ENCODE assay signal across 8 mouse cellular contexts in the genomic region with DNA sequence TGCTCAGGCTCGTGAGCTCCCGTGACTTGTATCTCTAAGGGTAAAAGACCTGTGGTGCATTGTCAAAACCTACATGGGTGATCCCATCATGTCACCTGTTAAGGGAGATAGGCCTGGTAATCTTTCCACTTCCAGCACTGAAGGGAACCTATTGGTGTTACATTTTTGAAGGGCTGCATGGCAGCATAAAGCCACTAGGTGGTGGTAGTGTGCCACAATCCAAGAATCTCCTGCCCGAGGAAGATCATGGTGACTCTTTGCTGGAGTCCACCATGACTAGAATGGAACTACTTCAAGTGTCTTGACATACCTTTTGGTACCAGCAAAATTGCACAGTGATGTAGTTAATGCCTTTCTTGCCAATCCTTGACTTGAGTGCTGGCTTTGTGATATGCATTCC. TPM values are rescaled to one million over a fixed set of nuclear protein-coding genes. Genes with fewer than 3 reads are reported as not detected.
DNase-seq lines count a peak whose midpoint lies in the region; ATAC-seq and TF ChIP-seq lines count a peak whose summit lies in the region.

No protein-coding gene starts in this region.

- WGBS in forebrain, embryonic 11.5 days: 37% methylated on average over 3 of the region's 3 CpGs
- WGBS in forebrain, embryonic 13.5 days: 28% methylated on average over 3 of the region's 3 CpGs
- 35% methylated on average over 3 of the region's 3 CpGs for WGBS in embryonic facial prominence, embryonic 11.5 days
- WGBS in kidney, postnatal 0 days: 37% methylated on average over 3 of the region's 3 CpGs
- 28% methylated on average over 3 of the region's 3 CpGs for WGBS in liver, embryonic 13.5 days (ENCODE audit: insufficient replicate concordance)

- no peak for ATAC-seq in forebrain, embryonic 11.5 days (replicated peaks; ENCODE audit: low FRiP score)
- no peak for ATAC-seq in forebrain, embryonic 13.5 days
- ATAC-seq in embryonic facial prominence, embryonic 11.5 days (replicated peaks; ENCODE audit: insufficient number of reproducible peaks, low FRiP score, low TSS enrichment, low read depth): no peak
- ATAC-seq in kidney, postnatal 0 days (replicated peaks; ENCODE audit: low FRiP score, low read depth): no peak
- ATAC-seq in liver, embryonic 13.5 days (ENCODE audit: low read depth): no peak

- no peaks in the 10 kb centered on the region for H3K36me3 ChIP-seq in forebrain, embryonic 11.5 days (ENCODE audit: control insufficient read depth, insufficient read depth, low read length)
- H3K36me3 ChIP-seq in forebrain, embryonic 13.5 days (ENCODE audit: poor library complexity, severe bottlenecking): no peaks in the 10 kb centered on the region
- H3K36me3 ChIP-seq in embryonic facial prominence, embryonic 11.5 days (replicated peaks; ENCODE audit: control insufficient read depth, insufficient read depth, low read depth, low read length): no peaks in the 10 kb centered on the region
- no peaks in the 10 kb centered on the region for H3K36me3 ChIP-seq in kidney, postnatal 0 days (ENCODE audit: insufficient read depth, low read length)
- no peaks in the 10 kb centered on the region for H3K36me3 ChIP-seq in liver, embryonic 13.5 days

- no peaks in the 10 kb centered on the region for H3K4me1 ChIP-seq in forebrain, embryonic 11.5 days (replicated peaks; ENCODE audit: control insufficient read depth, insufficient read depth, low read length)
- H3K4me1 ChIP-seq in forebrain, embryonic 13.5 days: peaks cover 15% of the 10 kb centered on the region
- no peaks in the 10 kb centered on the region for H3K4me1 ChIP-seq in embryonic facial prominence, embryonic 11.5 days (ENCODE audit: control insufficient read depth, insufficient read depth, low read length)
- H3K4me1 ChIP-seq in kidney, postnatal 0 days (replicated peaks; ENCODE audit: insufficient read depth, low read length): no peaks in the 10 kb centered on the region
- H3K4me1 ChIP-seq in liver, embryonic 13.5 days (replicated peaks): no peaks in the 10 kb centered on the region

- no peak overlapping the region for H3K9ac ChIP-seq in forebrain, embryonic 11.5 days (ENCODE audit: low read length)
- H3K9ac ChIP-seq in forebrain, embryonic 13.5 days: no peak overlapping the region
- no peak overlapping the region for H3K9ac ChIP-seq in embryonic facial prominence, embryonic 11.5 days (replicated peaks; ENCODE audit: low read length)
- H3K9ac ChIP-seq in kidney, postnatal 0 days (ENCODE audit: low read depth, low read length): no peak overlapping the region
- H3K9ac ChIP-seq in liver, embryonic 13.5 days: no peak overlapping the region

- peak; percentile 95 for TF ChIP-seq CTCF in kidney, postnatal 0 days (IDR thresholded peaks at IDR 0.05; ENCODE audit: low read depth)

- no peak overlapping the region for H3K4me3 ChIP-seq in forebrain, embryonic 11.5 days (ENCODE audit: low read depth, low read length)
- H3K4me3 ChIP-seq in forebrain, embryonic 13.5 days: no peak overlapping the region
- H3K4me3 ChIP-seq in embryonic facial prominence, embryonic 11.5 days (ENCODE audit: low read depth, low read length): no peak overlapping the region
- no peak overlapping the region for H3K4me3 ChIP-seq in kidney, postnatal 0 days (replicated peaks; ENCODE audit: low read depth, low read length)
- no peak overlapping the region for H3K4me3 ChIP-seq in liver, embryonic 13.5 days (replicated peaks)

- no peak overlapping the region for H3K4me2 ChIP-seq in forebrain, embryonic 11.5 days (ENCODE audit: low read depth, low read length, severe bottlenecking)
- no peak overlapping the region for H3K4me2 ChIP-seq in forebrain, embryonic 13.5 days
- H3K4me2 ChIP-seq in embryonic facial prominence, embryonic 11.5 days (ENCODE audit: low read depth, low read length): no peak overlapping the region
- H3K4me2 ChIP-seq in kidney, postnatal 0 days (ENCODE audit: low read length): no peak overlapping the region
- no peak overlapping the region for H3K4me2 ChIP-seq in liver, embryonic 13.5 days

- DNase-seq in forebrain, embryonic 11.5 days (ENCODE audit: low spot score): peak; percentile 72
- DNase-seq in CD4-positive helper T cell, adult 2 months (ENCODE audit: low read depth, low spot score): peak; percentile 57
- peak; percentile 54 to 66 for DNase-seq in adrenal gland, postnatal 36 days
- DNase-seq in embryonic facial prominence, embryonic 11.5 days (ENCODE audit: low spot score): peak; percentile 77
- DNase-seq in kidney, postnatal 0 days (ENCODE audit: low spot score): peak; percentile 73
- DNase-seq in liver, embryonic 13.5 days: peak; percentile 20
- DNase-seq in right cerebral cortex, postnatal 10 days (ENCODE audit: low spot score in 2 of 2): peak; percentile 59 to 77

- H3K27ac ChIP-seq in forebrain, embryonic 11.5 days (ENCODE audit: low read depth, low read length): no peak overlapping the region
- no peak overlapping the region for H3K27ac ChIP-seq in forebrain, embryonic 13.5 days
- no peak overlapping the region for H3K27ac ChIP-seq in embryonic facial prominence, embryonic 11.5 days (replicated peaks; ENCODE audit: low read depth, low read length)
- H3K27ac ChIP-seq in kidney, postnatal 0 days: no peak overlapping the region
- H3K27ac ChIP-seq in liver, embryonic 13.5 days: no peak overlapping the region

- no peaks in the 10 kb centered on the region for H3K27me3 ChIP-seq in forebrain, embryonic 11.5 days (ENCODE audit: control insufficient read depth, insufficient read depth, low read length)
- H3K27me3 ChIP-seq in forebrain, embryonic 13.5 days: no peaks in the 10 kb centered on the region
- no peaks in the 10 kb centered on the region for H3K27me3 ChIP-seq in embryonic facial prominence, embryonic 11.5 days (ENCODE audit: control insufficient read depth, insufficient read depth, low read length)
- H3K27me3 ChIP-seq in kidney, postnatal 0 days (ENCODE audit: insufficient read depth, low read length): no peaks in the 10 kb centered on the region
- H3K27me3 ChIP-seq in liver, embryonic 13.5 days: no peaks in the 10 kb centered on the region

- H3K9me3 ChIP-seq in forebrain, embryonic 11.5 days (ENCODE audit: control insufficient read depth, low read length): no peaks in the 10 kb centered on the region
- no peaks in the 10 kb centered on the region for H3K9me3 ChIP-seq in forebrain, embryonic 13.5 days (replicated peaks)
- no peaks in the 10 kb centered on the region for H3K9me3 ChIP-seq in embryonic facial prominence, embryonic 11.5 days (replicated peaks; ENCODE audit: control insufficient read depth, low read length)
- no peaks in the 10 kb centered on the region for H3K9me3 ChIP-seq in kidney, postnatal 0 days (replicated peaks; ENCODE audit: low read length)
- H3K9me3 ChIP-seq in liver, embryonic 13.5 days (replicated peaks): no peaks in the 10 kb centered on the region

RNA-seq across cellular contexts. Expression of gene Ice2, which starts 39.9 kb away (rescaled TPM):
- 21.3 and 22.6 TPM in 2 replicates for polyA plus RNA-seq in forebrain, embryonic 11.5 days (2014; fragmentation: Nextera tagmentation; extraction: Ambion mirVana)
- polyA plus RNA-seq in forebrain, embryonic 13.5 days (2015; fragmentation: Nextera tagmentation; extraction: Ambion mirVana): 14.9 and 16.4 TPM in 2 replicates
- 10 to 100 TPM; 12.9 to 15.3 TPM for total RNA-seq in adrenal gland, postnatal 36 days (2021)
- 27.3 and 32.1 TPM in 2 replicates for polyA plus RNA-seq in embryonic facial prominence, embryonic 11.5 days (2014; fragmentation: Nextera tagmentation; extraction: Ambion mirVana)
- 13.6 and 13.8 TPM in 2 replicates for polyA plus RNA-seq in kidney, postnatal 0 days (2015; fragmentation: Nextera tagmentation; extraction: Ambion mirVana)
- 6.7 and 8.7 TPM in 2 replicates for polyA plus RNA-seq in liver, embryonic 13.5 days (2015; fragmentation: Nextera tagmentation; extraction: Ambion mirVana)

Comparison
In these comparisons a context has a peak if more than half of its experiments do, and no peak if none do; other contexts are left out.
1. DNase-seq: peak in every context shown above with its lines; median percentile 77 in embryonic facial prominence, embryonic 11.5 days; 73 in kidney, postnatal 0 days; 72 in forebrain, embryonic 11.5 days; 68 in right cerebral cortex, postnatal 10 days; 60 in adrenal gland, postnatal 36 days; 57 in CD4-positive helper T cell, adult 2 months; 20 in liver, embryonic 13.5 days.